Comparison of ENCODE assay signal across 21 mouse cellular contexts in the genomic region with DNA sequence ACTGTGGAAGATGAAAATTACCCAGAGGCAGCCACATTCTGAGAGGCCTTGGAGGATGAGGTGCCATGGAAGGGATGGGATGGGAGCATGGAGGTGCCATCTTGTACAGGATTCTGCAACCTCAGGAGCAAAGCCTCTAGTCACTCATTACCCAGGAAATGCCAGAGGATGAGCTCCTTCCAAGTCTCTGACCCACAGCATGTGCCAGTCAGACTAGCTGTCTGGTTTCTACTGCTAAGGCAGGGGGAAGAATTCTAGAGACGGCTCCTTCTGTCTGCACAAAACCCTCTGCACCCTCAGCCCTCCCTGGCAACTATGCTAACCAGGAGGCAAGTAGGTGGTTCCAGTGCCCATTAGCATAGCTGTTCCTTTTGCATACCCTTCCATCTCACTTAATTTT. TPM values are rescaled to one million over a fixed set of nuclear protein-coding genes. Genes with fewer than 3 reads are reported as not detected.
DNase-seq lines count a peak whose midpoint lies in the region; TF ChIP-seq lines count a peak whose summit lies in the region.
"Had no signal": no experiment of that assay in that cellular context is flagged by ENCODE, and none has a peak within 500 bp of the region (broad histone marks: within the 10 kb centered on the region; RNA-seq: fewer than 3 reads in every experiment).

No protein-coding gene starts in this region.

- H3K9ac ChIP-seq in MEL (ENCODE audit: control insufficient read depth, low read depth, low read length, poor library complexity, severe bottlenecking): no peak overlapping the region
- H3K9ac ChIP-seq: embryonic facial prominence, embryonic 12.5 days; forebrain, embryonic 13.5 days; forebrain, embryonic 15.5 days; forebrain, postnatal 0 days had no signal

- H3K4me1 ChIP-seq in kidney, adult 2 months (ENCODE audit: control insufficient read depth, insufficient read depth, low read length): no peaks in the 10 kb centered on the region
- H3K4me1 ChIP-seq in MEL (ENCODE audit: control insufficient read depth in 1 of 2, insufficient read depth in 2 of 2, low read length in 2 of 2): peaks cover 50 to 63% of the 10 kb centered on the region in 2 experiments
- H3K4me1 ChIP-seq: embryonic facial prominence, embryonic 10.5 days; embryonic facial prominence, embryonic 12.5 days; forebrain, embryonic 13.5 days; forebrain, embryonic 15.5 days had no signal

- peak; percentile 46 for DNase-seq in kidney, adult 2 months
- DNase-seq in kidney, postnatal 14 days: no peak
- DNase-seq in kidney, postnatal 36 days: peak; percentile 18 to 23
- no peak for DNase-seq in kidney, adult 8-10 months
- no peak for DNase-seq in MEL (ENCODE audit: low read depth, low spot score)
- DNase-seq in frontal cortex, adult 2 months (ENCODE audit: extremely low spot score in 1 of 2, low spot score in 1 of 2): no peak
- DNase-seq in left cerebral cortex, adult 9 months (ENCODE audit: low spot score in 2 of 2): no peak
- DNase-seq: adrenal gland, adult 8-10 months; adrenal gland, postnatal 14 days; adrenal gland, postnatal 36 days; cerebellum, adult 11-12 months; cerebellum, adult 2 months; cerebellum, adult 9-10 months; cerebellum, postnatal 10 days; cerebellum, postnatal 25 days; forebrain, postnatal 0 days had no signal

- H3K27ac ChIP-seq in kidney, adult 2 months (ENCODE audit: insufficient read depth, low read depth, low read length): no peak overlapping the region
- peak overlapping the region; percentile 64 for H3K27ac ChIP-seq in MEL (ENCODE audit: control insufficient read depth, low read depth, low read length)
- H3K27ac ChIP-seq: embryonic facial prominence, embryonic 10.5 days; embryonic facial prominence, embryonic 12.5 days; forebrain, embryonic 13.5 days; forebrain, embryonic 15.5 days had no signal

- no peaks in the 10 kb centered on the region for H3K27me3 ChIP-seq in kidney, adult 2 months (replicated peaks; ENCODE audit: control insufficient read depth, insufficient read depth, low read length)
- H3K27me3 ChIP-seq in MEL (ENCODE audit: control insufficient read depth in 1 of 2, insufficient read depth in 2 of 2, low read length in 2 of 2): no peaks in the 10 kb centered on the region
- H3K27me3 ChIP-seq: embryonic facial prominence, embryonic 12.5 days; forebrain, embryonic 13.5 days; forebrain, embryonic 15.5 days had no signal

- TF ChIP-seq RAD21 in MEL (IDR thresholded peaks at IDR 0.05; ENCODE audit: low read depth, low read length): no peak

- WGBS in kidney, adult 2 months: 58% methylated on average over 1 of the region's 1 CpGs

- TF ChIP-seq POLR2A in kidney, adult 2 months (IDR thresholded peaks at IDR 0.05; ENCODE audit: low read depth, low read length): no peak
- TF ChIP-seq POLR2A in MEL (IDR thresholded peaks at IDR 0.05; ENCODE audit: control insufficient read depth in 1 of 2, insufficient read depth in 1 of 2, low read depth in 1 of 2, low read length in 2 of 2, poor library complexity in 1 of 2): no peak

- H3K79me2 ChIP-seq in MEL (ENCODE audit: control insufficient read depth, insufficient read depth, low read length, poor library complexity): no peaks in the 10 kb centered on the region

- no peaks in the 10 kb centered on the region for H3K36me3 ChIP-seq in kidney, adult 2 months (ENCODE audit: control insufficient read depth, insufficient read depth, low read length)
- H3K36me3 ChIP-seq in MEL (ENCODE audit: control insufficient read depth in 1 of 2, insufficient read depth in 2 of 2, low read length in 2 of 2): peaks cover 0 to 53% of the 10 kb centered on the region in 2 experiments; a peak in 2 of 4 replicates
- H3K36me3 ChIP-seq: embryonic facial prominence, embryonic 10.5 days; embryonic facial prominence, embryonic 12.5 days; forebrain, embryonic 15.5 days; G1E had no signal

- no peak overlapping the region for H3K4me3 ChIP-seq in kidney, adult 2 months (ENCODE audit: insufficient read depth, low read depth, low read length)
- no peak overlapping the region for H3K4me3 ChIP-seq in MEL (ENCODE audit: control insufficient read depth in 1 of 2, insufficient read depth in 1 of 2, low read depth in 2 of 2, low read length in 2 of 2)
- H3K4me3 ChIP-seq: embryonic facial prominence, embryonic 10.5 days; embryonic facial prominence, embryonic 12.5 days; forebrain, embryonic 13.5 days; forebrain, embryonic 15.5 days had no signal

- 0 out of 4 replicates have a peak, but pooled peaks of 1 of the 2 experiments have one; percentile 6 for TF ChIP-seq EP300 in MEL (IDR thresholded peaks at IDR 0.05; ENCODE audit: low read depth in 1 of 2, low read length in 2 of 2)

- no peaks in the 10 kb centered on the region for H3K9me3 ChIP-seq in MEL (replicated peaks; ENCODE audit: insufficient read depth, low read length)
- H3K9me3 ChIP-seq: embryonic facial prominence, embryonic 10.5 days; embryonic facial prominence, embryonic 12.5 days; forebrain, embryonic 13.5 days; forebrain, embryonic 15.5 days; G1E had no signal

- no peak for TF ChIP-seq CTCF in kidney, adult 2 months (conservative IDR thresholded peaks at IDR 0.05; ENCODE audit: insufficient read depth, insufficient read length, low read depth, low read length)
- TF ChIP-seq CTCF in MEL (IDR thresholded peaks at IDR 0.05 in 2 of 3, conservative IDR thresholded peaks at IDR 0.05 in 1 of 3; ENCODE audit: control insufficient read depth in 1 of 3, insufficient read depth in 1 of 3, low read depth in 2 of 3, low read length in 3 of 3, poor library complexity in 1 of 3, severe bottlenecking in 1 of 3): no peak

TF ChIP-seq in MEL, 35 proteins besides CTCF, POLR2A, EP300 and RAD21:
- no peak for TF ChIP-seq TCF12 (IDR thresholded peaks at IDR 0.05; ENCODE audit: low read depth, low read length)
- no peak for TF ChIP-seq USF2 (IDR thresholded peaks at IDR 0.05; ENCODE audit: borderline replicate concordance in 1 of 2, insufficient read depth in 1 of 2, low read depth in 1 of 2, low read length in 2 of 2)
- TF ChIP-seq KAT2A (conservative IDR thresholded peaks at IDR 0.05; ENCODE audit: low read depth, low read length): no peak

RNA-seq across cellular contexts. Expression of gene Stc2, which starts 15.4 kb away (rescaled TPM):
- 3.8 TPM in 2 replicates for polyA plus RNA-seq in kidney, adult 2 months (2012; rRNA removed)
- total RNA-seq in MEL (2012; rRNA removed): 20.3 and 41.1 TPM in 2 replicates
- polyA plus RNA-seq in MEL (2012; ENCODE audit: insufficient read depth in 1 of 2, insufficient read length in 2 of 2, low read depth in 1 of 2, low replicate concordance in 2 of 2, missing spikeins in 1 of 2): 10 to 100 TPM in 1 of 2 experiments, not detected in 1; 32.5 TPM
- polyA plus RNA-seq in frontal cortex, adult 2 months (2012; rRNA removed): 1.2 and 1.8 TPM in 2 replicates
- polyA plus RNA-seq: G1E had no signal

Comparison
In these comparisons a context has a peak if more than half of its experiments do, and no peak if none do; other contexts are left out.
1. DNase-seq: peak in kidney, adult 2 months (single experiment) and kidney, postnatal 36 days (2 of 2); none in kidney, postnatal 14 days (single experiment), kidney, adult 8-10 months (0 of 2), MEL (single experiment), frontal cortex, adult 2 months (0 of 2) and left cerebral cortex, adult 9 months (0 of 2).